Mouse (Mus musculus): ENCODE measurements around the gene Olfr1233. TPM values are rescaled to one million over a fixed set of nuclear protein-coding genes. Genes with fewer than 3 reads are reported as not detected.

Gene Olfr1233
- not detected in 2 replicates for polyA plus RNA-seq (2015; fragmentation: Nextera tagmentation; extraction: Ambion mirVana)

GRCm38 (mm10) chr2:89342298-89342697 lies at the start of gene Olfr1233:
Gene Olfr1233, minus strand, starts transcription at chr2:89342398.
- Histone ChIP-seq H3K36me3 (ENCODE audit: control insufficient read depth, insufficient read depth, low read length) (no peaks in the 10 kb centered on the region), H3K4me3 (ENCODE audit: low read length) (no peak within 1 kb of the TSS), H3K4me2 (ENCODE audit: low read depth, low read length) (no peak within 1 kb of the TSS), H3K27me3 (ENCODE audit: control insufficient read depth, insufficient read depth, low read depth, low read length) (no peaks in the 10 kb centered on the region), H3K4me1 (replicated peaks; ENCODE audit: control insufficient read depth, insufficient read depth, low read length) (no peaks in the 10 kb centered on the region), H3K27ac (ENCODE audit: low read length) (no peak within 1 kb of the TSS), H3K9ac (ENCODE audit: low read length) (no peak within 1 kb of the TSS), H3K9me3 (ENCODE audit: control insufficient read depth, low read length) (no peaks in the 10 kb centered on the region)
- no peak for ATAC-seq (ENCODE audit: low read depth)

GRCm38 (mm10) chr2:89364765-89365164 lies 22.6 kb upstream of the Olfr1233 start, which contains the start of gene Olfr1234:
Gene Olfr1234, minus strand, starts transcription at chr2:89364865.
- Histone ChIP-seq H3K27me3 (ENCODE audit: control insufficient read depth, insufficient read depth, low read depth, low read length) (no peaks in the 10 kb centered on the region), H3K4me3 (ENCODE audit: low read length) (no peak within 1 kb of the TSS), H3K9me3 (ENCODE audit: control insufficient read depth, low read length) (no peaks in the 10 kb centered on the region), H3K4me1 (replicated peaks; ENCODE audit: control insufficient read depth, insufficient read depth, low read length) (no peaks in the 10 kb centered on the region), H3K4me2 (ENCODE audit: low read depth, low read length) (no peak within 1 kb of the TSS), H3K9ac (ENCODE audit: low read length) (no peak within 1 kb of the TSS), H3K36me3 (ENCODE audit: control insufficient read depth, insufficient read depth, low read length) (no peaks in the 10 kb centered on the region), H3K27ac (ENCODE audit: low read length) (no peak within 1 kb of the TSS)
- no peak for ATAC-seq (ENCODE audit: low read depth)
- WGBS = 76% methylated on average over 4 of the region's 4 CpGs

GRCm38 (mm10) chr2:89329575-89329974 lies 12.6 kb downstream of the Olfr1233 start, which contains the start of gene Olfr1232:
Gene Olfr1232, minus strand, starts transcription at chr2:89329675.
- Histone ChIP-seq H3K27ac (ENCODE audit: low read length) (no peak within 1 kb of the TSS), H3K4me3 (ENCODE audit: low read length) (no peak within 1 kb of the TSS), H3K9ac (ENCODE audit: low read length) (no peak within 1 kb of the TSS), H3K4me1 (replicated peaks; ENCODE audit: control insufficient read depth, insufficient read depth, low read length) (no peaks in the 10 kb centered on the region), H3K9me3 (ENCODE audit: control insufficient read depth, low read length) (no peaks in the 10 kb centered on the region), H3K4me2 (ENCODE audit: low read depth, low read length) (no peak within 1 kb of the TSS), H3K27me3 (ENCODE audit: control insufficient read depth, insufficient read depth, low read depth, low read length) (no peaks in the 10 kb centered on the region), H3K36me3 (ENCODE audit: control insufficient read depth, insufficient read depth, low read length) (no peaks in the 10 kb centered on the region)
- no peak for ATAC-seq (ENCODE audit: low read depth)

- Histone ChIP-seq H3K4me2 (ENCODE audit: low read depth, low read length) (no peak within 1 kb of the TSS), H3K9ac (ENCODE audit: low read length) (no peak within 1 kb of the TSS), H3K4me1 (replicated peaks; ENCODE audit: control insufficient read depth, insufficient read depth, low read length) (no peaks in the 10 kb centered on the region), H3K27ac (ENCODE audit: low read length) (no peak within 1 kb of the TSS), H3K4me3 (ENCODE audit: low read length) (no peak within 1 kb of the TSS), H3K9me3 (ENCODE audit: control insufficient read depth, low read length) (no peaks in the 10 kb centered on the region), H3K27me3 (ENCODE audit: control insufficient read depth, insufficient read depth, low read depth, low read length) (no peaks in the 10 kb centered on the region), H3K36me3 (ENCODE audit: control insufficient read depth, insufficient read depth, low read length) (no peaks in the 10 kb centered on the region)
- WGBS = 69% methylated on average over 2 of the region's 2 CpGs
- no peak for ATAC-seq (ENCODE audit: low read depth)
Observed at GRCm38 (mm10) chr2:89306974-89307373, 35.2 kb downstream of the Olfr1233 start, which contains the start of gene Olfr1231. Gene Olfr1231, minus strand, starts transcription at chr2:89307074.

GRCm38 (mm10) chr2:89297168-89297567 lies 45.0 kb downstream of the Olfr1233 start, which contains the start of gene Olfr1230:
Gene Olfr1230, minus strand, starts transcription at chr2:89297268.
- no peak for ATAC-seq (ENCODE audit: low read depth)
- Histone ChIP-seq H3K4me3 (ENCODE audit: low read length) (no peak within 1 kb of the TSS), H3K4me2 (ENCODE audit: low read depth, low read length) (no peak within 1 kb of the TSS), H3K27ac (ENCODE audit: low read length) (no peak within 1 kb of the TSS), H3K9me3 (ENCODE audit: control insufficient read depth, low read length) (no peaks in the 10 kb centered on the region), H3K9ac (ENCODE audit: low read length) (no peak within 1 kb of the TSS), H3K4me1 (replicated peaks; ENCODE audit: control insufficient read depth, insufficient read depth, low read length) (no peaks in the 10 kb centered on the region), H3K27me3 (ENCODE audit: control insufficient read depth, insufficient read depth, low read depth, low read length) (no peaks in the 10 kb centered on the region), H3K36me3 (ENCODE audit: control insufficient read depth, insufficient read depth, low read length) (no peaks in the 10 kb centered on the region)
- 93% methylated on average over 1 of the region's 1 CpGs for WGBS

- ATAC-seq (ENCODE audit: low read depth) = no peak
- H3K36me3 ChIP-seq (ENCODE audit: control insufficient read depth, insufficient read depth, low read length) = no peaks in the 10 kb centered on the region
- H3K4me2 ChIP-seq (ENCODE audit: low read depth, low read length) = no peak within 1 kb of the TSS
- no peak within 1 kb of the TSS for H3K4me3 ChIP-seq (ENCODE audit: low read length)
- H3K27me3 ChIP-seq (ENCODE audit: control insufficient read depth, insufficient read depth, low read depth, low read length) = no peaks in the 10 kb centered on the region
- H3K9ac ChIP-seq (ENCODE audit: low read length) = no peak within 1 kb of the TSS
- no peak within 1 kb of the TSS for H3K27ac ChIP-seq (ENCODE audit: low read length)
- WGBS = 74% methylated on average over 2 of the region's 2 CpGs
- no peaks in the 10 kb centered on the region for H3K4me1 ChIP-seq (replicated peaks; ENCODE audit: control insufficient read depth, insufficient read depth, low read length)
- H3K9me3 ChIP-seq (ENCODE audit: control insufficient read depth, low read length) = no peaks in the 10 kb centered on the region
Observed at GRCm38 (mm10) chr2:89287914-89288313, 54.3 kb downstream of the Olfr1233 start, which contains the start of gene Olfr1229. Gene Olfr1229, minus strand, starts transcription at chr2:89288014.

Other genes with a start within 250 kb of the Olfr1233 start
- not detected in 2 replicates for gene Olfr1220, start 235.6 kb downstream of the Olfr1233 start, polyA plus RNA-seq (2015; fragmentation: Nextera tagmentation; extraction: Ambion mirVana)
- not detected in 2 replicates for gene Olfr1221, start 225.1 kb downstream of the Olfr1233 start, polyA plus RNA-seq (2015; fragmentation: Nextera tagmentation; extraction: Ambion mirVana)
- gene Olfr1222, start 209.3 kb downstream of the Olfr1233 start, polyA plus RNA-seq (2015; fragmentation: Nextera tagmentation; extraction: Ambion mirVana) = not detected in 2 replicates
- not detected in 2 replicates for gene Olfr1223, start 190.8 kb downstream of the Olfr1233 start, polyA plus RNA-seq (2015; fragmentation: Nextera tagmentation; extraction: Ambion mirVana)
- gene Olfr1224-ps1, start 178.3 kb downstream of the Olfr1233 start, polyA plus RNA-seq (2015; fragmentation: Nextera tagmentation; extraction: Ambion mirVana) = not detected in 2 replicates
- gene Olfr1225, start 167.7 kb downstream of the Olfr1233 start, polyA plus RNA-seq (2015; fragmentation: Nextera tagmentation; extraction: Ambion mirVana) = not detected in 2 replicates
- gene Olfr1226, start 142.3 kb downstream of the Olfr1233 start, polyA plus RNA-seq (2015; fragmentation: Nextera tagmentation; extraction: Ambion mirVana) = not detected in 2 replicates
- gene Olfr1228, start 88.3 kb downstream of the Olfr1233 start, polyA plus RNA-seq (2015; fragmentation: Nextera tagmentation; extraction: Ambion mirVana) = not detected in 2 replicates
- not detected in 2 replicates for gene Olfr1229, start 54.4 kb downstream of the Olfr1233 start, polyA plus RNA-seq (2015; fragmentation: Nextera tagmentation; extraction: Ambion mirVana)
- gene Olfr1230, start 45.1 kb downstream of the Olfr1233 start, polyA plus RNA-seq (2015; fragmentation: Nextera tagmentation; extraction: Ambion mirVana) = not detected in 2 replicates
- gene Olfr1231, start 35.3 kb downstream of the Olfr1233 start, polyA plus RNA-seq (2015; fragmentation: Nextera tagmentation; extraction: Ambion mirVana) = not detected in 2 replicates
- gene Olfr1232, start 12.7 kb downstream of the Olfr1233 start, polyA plus RNA-seq (2015; fragmentation: Nextera tagmentation; extraction: Ambion mirVana) = not detected in 2 replicates
- not detected in 2 replicates for gene Olfr1234, start 22.5 kb upstream of the Olfr1233 start, polyA plus RNA-seq (2015; fragmentation: Nextera tagmentation; extraction: Ambion mirVana)
- not detected in 2 replicates for gene Olfr1238, start 67.3 kb upstream of the Olfr1233 start, polyA plus RNA-seq (2015; fragmentation: Nextera tagmentation; extraction: Ambion mirVana)
- not detected in 2 replicates for gene Olfr1239, start 78.0 kb upstream of the Olfr1233 start, polyA plus RNA-seq (2015; fragmentation: Nextera tagmentation; extraction: Ambion mirVana)
- gene Olfr1240, start 100.6 kb upstream of the Olfr1233 start, polyA plus RNA-seq (2015; fragmentation: Nextera tagmentation; extraction: Ambion mirVana) = not detected in 2 replicates
- not detected in 2 replicates for gene Olfr1241, start 144.7 kb upstream of the Olfr1233 start, polyA plus RNA-seq (2015; fragmentation: Nextera tagmentation; extraction: Ambion mirVana)
- gene Olfr1242, start 155.9 kb upstream of the Olfr1233 start, polyA plus RNA-seq (2015; fragmentation: Nextera tagmentation; extraction: Ambion mirVana) = not detected in 2 replicates
- gene Olfr1243, start 189.1 kb upstream of the Olfr1233 start, polyA plus RNA-seq (2015; fragmentation: Nextera tagmentation; extraction: Ambion mirVana) = not detected in 2 replicates
- not detected in 2 replicates for gene Olfr1245, start 236.0 kb upstream of the Olfr1233 start, polyA plus RNA-seq (2015; fragmentation: Nextera tagmentation; extraction: Ambion mirVana)

Data from lung, embryonic 16.5 days (tissue).